Mouse (Mus musculus): Measurements from ENCODE around the gene Hist2h3b.
"Not testable (repeated sequence)": the region's sequence is repeated elsewhere in the genome, so short reads cannot be mapped to it uniquely, and the experiment has no call there.

The Hist2h3b gene

DNA sequence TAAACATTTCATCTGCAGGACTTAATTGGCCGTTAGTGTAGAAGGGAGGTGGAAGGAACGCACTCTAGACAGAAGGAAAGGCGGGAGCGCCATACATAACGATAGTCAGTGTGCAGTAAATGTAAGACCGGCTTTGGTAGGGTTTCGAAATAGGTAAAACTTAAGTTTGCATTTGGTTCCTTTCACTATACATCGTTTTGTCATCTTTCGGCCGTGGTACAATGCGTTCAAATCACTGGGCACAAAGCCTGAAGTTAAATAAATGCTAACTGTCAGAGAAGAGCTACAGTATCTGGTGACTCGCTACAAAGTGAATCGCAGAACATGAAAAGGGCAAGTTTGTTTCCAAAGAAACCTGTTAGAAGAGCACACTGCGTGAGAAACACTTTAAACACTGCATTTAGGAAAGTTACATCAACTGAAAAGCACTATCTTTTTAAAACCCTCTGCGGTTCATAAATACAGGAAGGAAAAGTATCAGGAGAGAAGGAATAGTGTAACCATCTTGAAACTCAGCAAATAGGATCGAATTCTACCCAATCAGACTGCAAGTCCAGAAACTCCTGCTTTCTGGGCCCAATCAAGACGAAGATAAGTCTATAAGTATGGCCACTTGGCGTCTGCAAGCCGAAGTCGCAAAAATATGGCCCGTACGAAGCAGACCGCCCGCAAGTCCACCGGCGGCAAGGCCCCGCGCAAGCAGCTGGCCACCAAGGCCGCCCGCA lies at the start of gene Hist2h3b:
Gene Hist2h3b (plus strand): TSS at position 604 of the 725 bp plus-strand sequence.
- peak; percentile 81 for ATAC-seq (ENCODE audit: low TSS enrichment)

DNA sequence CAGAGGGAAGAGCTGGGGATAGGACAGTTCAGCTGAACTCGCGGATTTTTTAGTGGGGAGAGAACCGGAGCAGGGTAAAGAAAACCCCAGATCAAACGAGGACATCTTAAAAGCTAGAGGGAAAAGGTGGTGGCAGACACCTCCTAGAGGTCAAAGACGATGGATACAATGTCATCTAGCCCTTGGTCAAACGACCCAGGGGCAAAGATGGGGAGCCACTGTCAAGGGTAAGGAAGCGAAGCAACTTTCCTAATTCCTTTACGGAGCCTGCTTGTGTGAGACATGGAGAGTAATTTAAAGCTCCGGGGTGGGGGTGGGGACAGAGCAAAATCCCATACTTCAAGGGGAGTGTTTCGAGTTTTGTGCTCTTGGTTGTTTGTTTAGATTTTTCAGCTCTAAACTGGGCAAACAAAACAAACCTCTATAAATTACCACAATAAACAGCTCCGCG lies 49.2 kb upstream of the Hist2h3b start:
- peak; percentile 21 for ATAC-seq (ENCODE audit: low TSS enrichment)

DNA sequence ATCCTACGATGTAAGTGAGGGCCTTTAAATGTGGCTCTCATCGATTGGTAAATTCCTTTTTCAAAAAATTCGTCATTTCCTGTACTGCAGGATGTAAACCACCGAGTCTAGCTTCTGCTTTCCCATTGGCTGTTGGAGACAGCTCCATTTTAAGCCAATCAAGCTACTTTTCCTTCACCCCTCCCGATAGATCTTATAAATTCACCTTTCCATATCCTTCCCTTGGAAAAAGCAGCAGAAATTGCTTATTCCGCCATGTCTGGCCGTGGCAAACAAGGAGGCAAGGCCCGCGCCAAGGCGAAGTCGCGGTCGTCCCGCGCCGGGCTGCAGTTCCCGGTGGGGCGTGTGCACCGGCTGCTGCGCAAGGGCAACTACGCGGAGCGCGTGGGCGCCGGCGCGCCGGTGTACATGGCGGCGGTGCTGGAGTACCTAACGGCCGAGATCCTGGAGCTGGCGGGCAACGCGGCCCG lies 48.8 kb upstream of the Hist2h3b start, which contains the start of the genes Bola1 and Hist2h2ab:
Gene Bola1 (minus strand): TSS at position 49 of the 470 bp plus-strand sequence.
Gene Hist2h2ab (plus strand): TSS at position 205 of the 470 bp plus-strand sequence.
- peak; percentile 88 for ATAC-seq (ENCODE audit: low TSS enrichment)

DNA sequence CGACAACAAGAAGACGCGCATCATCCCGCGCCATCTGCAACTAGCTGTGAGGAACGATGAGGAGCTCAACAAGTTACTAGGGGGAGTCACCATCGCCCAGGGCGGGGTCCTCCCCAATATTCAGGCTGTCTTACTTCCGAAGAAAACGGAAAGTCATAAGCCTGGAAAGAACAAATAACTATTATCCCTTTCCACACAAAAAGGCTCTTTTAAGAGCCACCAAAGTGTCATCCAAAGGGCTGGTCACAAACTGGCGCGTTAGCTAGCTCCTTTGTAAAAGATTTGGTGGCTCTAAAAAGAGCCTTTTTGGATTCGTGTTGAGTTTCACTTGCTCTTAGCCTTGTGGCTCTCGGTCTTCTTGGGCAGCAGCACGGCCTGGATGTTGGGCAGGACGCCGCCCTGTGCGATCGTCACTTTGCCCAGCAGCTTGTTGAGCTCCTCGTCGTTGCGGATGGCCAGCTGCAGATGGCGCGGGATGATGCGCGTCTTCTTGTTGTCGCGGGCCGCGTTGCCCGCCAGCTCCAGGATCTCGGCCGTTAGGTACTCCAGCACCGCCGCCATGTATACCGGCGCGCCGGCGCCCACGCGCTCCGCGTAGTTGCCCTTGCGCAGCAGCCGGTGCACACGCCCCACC lies 48.2 kb upstream of the Hist2h3b start:
- not testable (repeated sequence) for ATAC-seq (ENCODE audit: low TSS enrichment)

DNA sequence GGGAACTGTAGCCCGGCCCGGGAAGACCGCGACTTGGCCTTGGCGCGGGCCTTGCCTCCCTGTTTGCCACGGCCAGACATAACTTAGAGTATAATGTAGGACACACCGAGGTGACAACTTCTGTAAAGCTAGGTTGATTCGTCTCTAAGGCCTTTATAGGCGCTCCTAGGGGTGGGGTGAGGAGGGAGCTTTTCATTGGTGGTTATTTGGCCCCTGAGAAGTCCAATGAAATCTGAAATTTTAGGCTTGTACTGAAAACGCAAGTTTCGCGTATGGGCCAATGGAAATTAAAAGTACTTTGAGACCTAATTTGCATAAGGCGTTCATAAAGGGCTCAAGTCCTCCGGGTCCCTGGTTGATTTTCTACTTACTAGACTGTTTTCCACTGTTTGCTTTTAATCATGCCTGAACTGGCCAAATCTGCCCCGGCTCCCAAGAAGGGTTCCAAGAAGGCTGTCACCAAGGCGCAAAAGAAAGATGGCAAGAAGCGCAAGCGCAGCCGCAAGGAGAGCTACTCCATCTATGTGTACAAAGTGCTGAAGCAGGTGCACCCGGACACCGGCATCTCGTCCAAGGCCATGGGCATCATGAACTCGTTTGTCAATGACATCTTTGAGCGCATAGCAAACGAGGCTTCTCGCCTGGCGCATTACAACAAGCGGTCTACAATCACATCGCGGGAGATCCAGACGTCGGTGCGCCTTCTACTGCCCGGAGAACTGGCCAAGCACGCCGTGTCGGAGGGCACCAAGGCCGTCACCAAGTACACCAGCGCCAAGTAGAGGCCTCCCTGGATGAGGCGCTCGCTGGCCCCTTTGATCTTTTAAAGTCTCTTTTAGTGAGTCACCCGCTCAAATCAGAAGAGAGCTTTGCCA lies 47.5 kb upstream of the Hist2h3b start, which contains the start of the genes Hist2h2ac and Hist2h2be:
Gene Hist2h2ac (minus strand): TSS at position 116 of the 875 bp plus-strand sequence.
Gene Hist2h2be (plus strand): TSS at position 355 of the 875 bp plus-strand sequence.
- peak; percentile 88 for ATAC-seq (ENCODE audit: low TSS enrichment)

DNA sequence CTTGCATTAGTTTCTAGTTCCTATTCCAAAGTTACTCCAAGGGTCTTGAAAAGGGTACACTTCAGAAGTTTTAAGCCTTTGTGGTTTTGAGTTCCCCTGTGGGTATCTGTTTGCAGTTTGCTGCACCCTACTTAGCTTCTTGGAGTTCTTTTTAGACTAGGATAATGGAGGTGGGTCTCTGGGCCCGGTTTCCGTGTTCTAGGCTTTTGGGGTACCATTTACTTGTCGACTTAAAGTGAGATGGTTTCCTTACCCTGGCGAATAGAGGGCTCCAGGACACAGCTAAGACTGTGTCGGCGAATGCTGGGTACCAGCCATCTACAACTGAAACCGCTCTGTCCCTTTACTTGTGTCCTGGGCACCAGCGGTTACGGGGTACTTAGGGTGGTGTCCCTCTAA lies 46.8 kb upstream of the Hist2h3b start:
- ATAC-seq (ENCODE audit: low TSS enrichment), result no peak

DNA sequence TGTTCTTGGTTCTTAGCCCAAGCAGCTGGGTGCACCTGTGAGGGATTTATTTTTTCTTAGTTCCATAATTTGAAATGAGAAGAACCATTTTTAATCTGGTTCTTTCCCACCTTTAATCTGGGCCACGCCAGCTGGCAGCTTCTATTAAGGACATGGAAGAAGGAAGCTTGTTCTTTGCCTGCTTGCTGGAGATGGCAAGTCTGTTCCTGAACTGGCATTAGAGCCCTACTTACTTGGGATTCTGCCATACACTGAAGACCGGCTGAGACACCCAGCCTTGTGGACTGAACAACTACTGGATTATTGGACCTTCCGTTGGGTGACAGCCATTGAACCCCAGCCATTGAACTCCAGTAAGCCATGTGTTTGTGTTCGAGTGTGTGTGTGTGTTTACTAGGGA lies 45.7 kb upstream of the Hist2h3b start:
- no peak for ATAC-seq (ENCODE audit: low TSS enrichment)

DNA sequence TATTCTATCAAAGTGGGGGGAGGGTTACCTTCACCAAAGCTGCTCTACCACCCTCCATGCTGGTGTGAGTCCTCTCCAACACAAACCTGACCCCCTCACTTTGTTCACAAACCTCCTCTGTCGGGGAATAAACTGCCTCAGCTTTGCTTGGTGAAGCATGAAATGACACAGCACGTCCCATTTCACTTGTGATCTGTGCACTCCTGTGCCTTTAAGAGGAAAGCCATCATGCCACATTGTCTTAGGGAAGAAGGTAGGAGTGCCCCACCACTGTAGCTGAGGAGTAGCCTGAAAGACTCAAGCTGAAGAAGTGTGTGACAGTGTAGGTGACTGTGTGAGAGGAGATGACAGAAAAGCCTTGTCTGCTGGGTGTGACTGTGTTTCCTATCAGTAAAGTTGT lies 43.0 kb upstream of the Hist2h3b start:
- ATAC-seq (ENCODE audit: low TSS enrichment), result no peak

DNA sequence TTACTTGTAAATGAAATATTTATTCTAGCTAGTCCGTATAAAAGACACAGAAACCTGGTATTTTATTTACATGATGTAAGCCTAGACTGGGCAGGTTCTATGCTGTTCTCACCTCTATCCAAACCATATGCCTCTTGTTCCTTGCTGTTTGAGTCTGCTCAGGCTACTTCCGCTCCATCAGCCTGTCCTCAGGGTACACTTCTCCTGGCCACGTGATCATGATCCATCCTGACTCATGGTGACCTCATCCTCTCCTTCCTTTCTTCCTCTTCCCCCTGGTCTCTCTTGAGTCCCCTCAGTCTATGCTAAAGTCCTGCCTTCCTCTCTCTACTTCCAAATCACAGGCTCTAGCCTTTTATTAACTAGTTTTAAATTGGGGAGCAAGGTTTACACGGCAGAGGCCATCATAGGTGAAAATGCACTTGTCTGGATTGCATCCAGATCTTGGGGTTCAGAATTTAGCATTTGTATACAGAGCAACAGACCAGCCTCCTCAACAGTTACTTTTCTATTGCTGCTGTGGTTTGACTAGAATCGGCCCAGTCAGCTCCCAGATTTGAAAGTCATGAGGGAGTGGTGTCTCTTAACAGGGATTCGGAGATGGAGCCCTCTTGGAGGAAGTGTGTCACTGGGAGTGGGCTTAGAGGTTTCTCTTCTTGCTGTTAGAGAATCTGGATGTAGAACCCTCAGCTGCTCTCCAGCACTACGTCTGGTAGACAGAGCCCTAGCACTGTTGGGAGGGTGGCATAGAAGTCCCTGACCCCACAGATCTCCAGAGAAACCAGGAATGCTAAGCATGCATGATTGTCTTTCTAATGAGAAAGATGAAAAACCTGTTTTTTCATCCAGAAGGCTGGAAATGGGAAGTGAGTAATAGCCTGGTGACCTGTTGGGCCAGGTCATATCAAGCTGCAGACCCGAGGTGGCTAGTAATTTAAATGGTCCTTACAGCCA lies 41.5 kb upstream of the Hist2h3b start:
- ATAC-seq (ENCODE audit: low TSS enrichment), result no peak

DNA sequence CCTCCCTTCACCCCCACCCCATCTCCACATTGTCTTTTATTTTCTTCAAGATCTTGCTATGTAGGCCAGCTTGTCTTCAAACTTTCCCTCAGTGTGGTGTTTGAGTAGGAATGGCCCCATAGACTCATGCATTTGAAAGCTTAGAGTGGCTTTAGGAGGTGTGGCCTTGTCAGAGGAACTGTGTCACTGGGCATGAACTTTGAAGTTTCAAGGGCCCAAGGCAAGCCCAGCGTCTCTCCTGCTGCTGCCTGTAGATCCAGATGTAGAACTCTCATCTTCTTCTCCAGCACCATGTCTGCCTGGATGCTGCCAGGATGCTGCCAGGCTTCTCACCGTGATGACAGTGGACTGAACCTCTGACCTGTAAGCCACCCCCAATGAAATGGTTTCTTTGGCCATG lies 39.6 kb upstream of the Hist2h3b start:
- no peak for ATAC-seq (ENCODE audit: low TSS enrichment)

DNA sequence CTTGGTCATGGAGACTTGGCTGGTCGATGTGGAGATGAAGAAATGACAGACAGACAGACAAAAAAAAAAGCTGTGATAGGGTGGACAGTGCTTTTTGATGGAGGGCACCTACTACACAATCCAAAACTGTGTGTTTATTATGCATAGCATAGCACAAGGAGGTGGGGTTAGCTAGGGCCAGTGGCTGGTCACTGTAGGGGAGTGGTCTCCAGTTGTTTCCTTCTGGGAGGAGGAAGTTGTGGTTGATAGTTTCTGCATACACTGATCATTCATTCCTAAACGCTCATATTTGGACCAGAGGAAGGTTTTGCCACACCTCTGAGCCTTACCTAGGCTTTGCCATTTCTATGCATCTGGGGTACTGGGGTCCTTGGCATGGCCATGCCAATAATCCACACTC lies 38.0 kb upstream of the Hist2h3b start:
- ATAC-seq (ENCODE audit: low TSS enrichment), result no peak

DNA sequence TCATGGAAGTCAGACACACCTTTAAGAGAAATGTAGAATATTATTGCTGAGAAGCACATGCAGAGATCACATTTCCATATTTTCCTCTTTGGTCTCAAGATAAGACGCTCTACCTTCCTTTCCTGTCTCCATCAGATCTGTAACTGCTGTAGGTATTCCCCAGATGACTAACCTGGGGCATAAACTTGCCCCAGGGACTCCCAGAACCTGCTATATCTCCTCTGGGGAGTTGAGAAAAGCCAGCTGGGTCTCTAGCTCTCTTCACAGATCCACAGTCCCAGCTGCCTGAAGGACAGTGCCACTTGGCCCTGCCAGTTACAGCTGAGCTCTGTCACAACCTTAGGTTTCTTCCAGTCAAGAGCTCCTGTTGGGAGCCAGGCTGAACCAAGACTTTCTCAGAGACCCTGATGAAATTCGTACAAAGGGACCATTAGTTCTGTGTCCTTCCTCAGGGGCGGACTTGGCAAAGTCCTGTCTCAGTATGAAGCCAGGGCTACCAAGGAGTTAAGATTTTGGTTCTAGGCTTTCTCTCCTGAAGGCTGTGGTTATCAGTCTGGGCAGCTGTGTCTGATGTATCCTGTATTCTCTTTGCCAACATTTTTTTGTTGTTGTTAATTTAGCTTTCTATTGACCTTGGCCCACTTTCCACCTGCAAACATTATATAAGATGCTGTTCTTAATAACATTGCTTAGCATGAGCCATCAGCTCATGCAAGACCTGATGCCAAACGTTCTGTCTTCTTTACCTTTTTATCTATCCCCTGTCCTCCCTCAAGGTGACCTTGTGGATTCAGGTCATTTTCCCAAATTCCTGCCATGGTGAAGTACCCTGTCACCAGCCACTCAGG lies 37.3 kb upstream of the Hist2h3b start:
- no peak for ATAC-seq (ENCODE audit: low TSS enrichment)

DNA sequence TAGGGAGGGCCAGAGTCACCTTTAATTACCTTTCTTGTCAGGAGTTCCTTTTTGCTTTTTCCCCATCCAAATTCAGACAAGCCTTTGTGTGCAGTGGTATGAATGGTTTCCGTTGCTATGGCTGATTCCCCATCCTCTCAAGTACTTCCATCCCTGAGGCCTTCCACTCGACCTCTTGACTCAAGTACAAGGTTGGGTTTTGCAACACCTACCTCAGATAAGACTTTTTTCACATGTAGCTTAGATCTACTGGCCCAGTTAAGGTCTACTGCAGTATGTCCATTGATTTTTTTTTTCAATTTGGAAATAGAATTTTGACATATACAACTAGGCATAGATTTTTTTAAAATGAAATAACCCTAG lies 36.7 kb upstream of the Hist2h3b start:
- no peak for ATAC-seq (ENCODE audit: low TSS enrichment)

DNA sequence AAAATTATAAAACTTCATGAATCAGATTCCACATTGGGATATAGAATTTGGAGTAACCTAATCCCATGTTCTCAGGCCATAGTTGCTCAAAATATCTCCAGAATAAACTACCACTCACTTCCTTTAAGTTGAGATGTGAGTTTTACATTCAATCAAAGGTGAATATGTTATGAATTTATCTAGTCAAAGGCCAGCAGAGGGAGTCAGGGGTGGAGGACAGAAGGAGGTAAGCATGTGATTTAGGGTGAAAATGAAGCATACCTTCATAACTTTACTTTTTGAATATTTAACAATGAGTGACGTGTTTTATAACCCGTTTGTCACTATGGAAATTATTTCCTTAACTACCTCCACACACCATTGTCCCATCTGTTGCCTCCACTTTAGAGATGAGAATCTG lies 33.5 kb upstream of the Hist2h3b start:
- ATAC-seq (ENCODE audit: low TSS enrichment), result no peak

DNA sequence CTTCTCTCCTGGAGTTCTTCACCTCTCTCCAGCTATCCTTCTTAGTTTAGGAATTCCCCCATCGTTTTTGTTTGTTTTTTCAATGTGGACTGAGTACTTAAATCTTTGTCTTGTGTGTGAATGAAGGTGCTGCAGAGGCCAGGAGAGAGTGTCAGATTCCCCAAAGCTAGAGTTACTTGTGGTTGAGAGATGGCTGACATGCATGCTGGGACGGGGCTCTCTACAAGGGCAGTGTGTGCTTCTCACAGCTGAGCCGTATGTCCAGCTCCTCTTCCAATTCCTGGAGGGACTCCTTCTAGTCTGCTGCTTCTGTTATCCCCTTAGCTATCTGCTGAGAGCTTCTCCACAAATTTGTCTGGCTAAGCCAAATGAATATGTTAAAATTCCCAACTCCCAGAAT lies 32.6 kb upstream of the Hist2h3b start:
- ATAC-seq (ENCODE audit: low TSS enrichment), result no peak

DNA sequence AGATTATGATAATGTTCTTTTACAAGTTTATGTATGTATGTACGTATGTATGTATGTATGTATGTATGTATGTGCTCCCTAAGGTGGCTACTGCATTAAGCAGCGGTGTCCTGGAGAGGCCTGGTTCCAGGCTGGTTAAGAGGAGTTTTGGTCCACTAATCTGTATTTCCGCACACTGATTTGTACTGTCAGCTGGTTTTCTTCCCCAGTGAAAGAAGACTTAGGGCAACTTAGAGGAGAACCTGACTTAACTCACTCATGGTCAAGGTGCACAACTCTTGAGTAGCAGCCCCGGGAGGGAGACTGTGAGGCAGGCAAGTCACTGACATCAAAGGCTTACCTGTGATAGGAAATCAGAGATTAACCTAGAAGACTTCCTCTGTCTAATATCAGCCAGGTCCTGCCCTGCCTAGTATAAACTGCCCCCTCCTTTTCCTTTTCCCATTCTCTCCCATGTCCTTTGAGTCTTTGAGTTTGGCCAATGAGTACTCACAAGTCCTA lies 31.6 kb upstream of the Hist2h3b start:
- ATAC-seq (ENCODE audit: low TSS enrichment), result no peak

DNA sequence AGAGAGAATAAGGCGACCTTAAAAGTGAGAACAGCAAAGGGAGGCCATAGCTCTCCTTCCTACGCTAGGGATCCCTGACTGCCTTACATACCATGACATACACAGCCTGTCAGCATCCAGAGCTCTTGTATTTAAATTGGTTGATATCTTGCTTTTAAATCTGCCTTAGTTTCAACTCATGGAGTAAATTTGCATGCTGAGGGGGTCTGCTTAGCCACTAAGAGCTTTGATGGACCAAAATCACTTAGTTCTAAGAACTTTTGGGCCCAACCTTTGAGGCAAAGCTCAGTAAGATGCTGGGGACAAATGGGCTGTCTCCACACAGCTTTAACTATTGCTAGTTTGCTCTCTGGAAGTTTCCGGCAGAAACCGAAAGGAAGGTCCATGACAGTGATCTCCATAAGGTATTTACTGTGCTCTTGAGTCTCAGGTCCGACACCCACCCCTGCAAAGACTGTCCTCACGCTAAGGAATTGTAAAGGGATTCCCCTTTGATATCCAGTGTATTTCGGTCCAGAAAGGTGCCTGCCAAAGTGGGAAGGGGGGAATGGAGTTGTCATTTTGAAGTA lies 31.0 kb upstream of the Hist2h3b start:
- no peak for ATAC-seq (ENCODE audit: low TSS enrichment)

DNA sequence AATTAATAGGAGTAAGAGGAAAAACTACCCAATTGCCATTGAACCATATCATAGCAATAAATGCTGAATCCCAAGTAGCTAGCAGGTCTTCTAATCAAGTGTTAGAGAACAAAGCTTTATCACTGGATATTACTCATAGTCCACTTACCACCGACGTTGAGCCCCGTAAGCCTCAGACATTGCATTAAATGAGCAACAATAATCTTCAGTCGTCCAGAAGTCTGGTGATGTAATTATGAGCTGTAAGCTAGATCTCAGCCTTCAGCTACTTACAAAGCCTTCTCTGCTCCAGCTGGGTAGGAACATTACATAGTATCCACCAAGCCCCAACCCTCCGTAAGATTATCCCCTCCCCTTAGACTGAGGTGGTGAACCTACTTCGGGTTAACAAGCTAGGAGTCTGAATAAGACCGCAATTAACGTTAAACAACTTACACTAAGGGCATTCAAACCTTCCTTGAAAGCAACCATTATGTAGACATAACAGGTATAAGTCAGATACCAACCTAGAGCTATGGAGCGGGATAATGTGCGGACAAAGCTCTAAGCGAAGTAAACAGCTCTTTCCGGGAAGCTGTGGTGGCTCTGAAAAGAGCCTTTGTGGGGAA lies 30.4 kb upstream of the Hist2h3b start:
- ATAC-seq (ENCODE audit: low TSS enrichment), result no peak

Measured in frontal cortex, adult (tissue).